Mouse (Mus musculus) kidney, postnatal 10 days (tissue): ENCODE measurements around the gene Cep131.

ENCODE experiments used
- DNase-seq: peaks from one replicate; pipeline ENCODE4 v3.0.0; 2021; ENCODE audit warnings: mixed read lengths

Cep131 gene

DNA sequence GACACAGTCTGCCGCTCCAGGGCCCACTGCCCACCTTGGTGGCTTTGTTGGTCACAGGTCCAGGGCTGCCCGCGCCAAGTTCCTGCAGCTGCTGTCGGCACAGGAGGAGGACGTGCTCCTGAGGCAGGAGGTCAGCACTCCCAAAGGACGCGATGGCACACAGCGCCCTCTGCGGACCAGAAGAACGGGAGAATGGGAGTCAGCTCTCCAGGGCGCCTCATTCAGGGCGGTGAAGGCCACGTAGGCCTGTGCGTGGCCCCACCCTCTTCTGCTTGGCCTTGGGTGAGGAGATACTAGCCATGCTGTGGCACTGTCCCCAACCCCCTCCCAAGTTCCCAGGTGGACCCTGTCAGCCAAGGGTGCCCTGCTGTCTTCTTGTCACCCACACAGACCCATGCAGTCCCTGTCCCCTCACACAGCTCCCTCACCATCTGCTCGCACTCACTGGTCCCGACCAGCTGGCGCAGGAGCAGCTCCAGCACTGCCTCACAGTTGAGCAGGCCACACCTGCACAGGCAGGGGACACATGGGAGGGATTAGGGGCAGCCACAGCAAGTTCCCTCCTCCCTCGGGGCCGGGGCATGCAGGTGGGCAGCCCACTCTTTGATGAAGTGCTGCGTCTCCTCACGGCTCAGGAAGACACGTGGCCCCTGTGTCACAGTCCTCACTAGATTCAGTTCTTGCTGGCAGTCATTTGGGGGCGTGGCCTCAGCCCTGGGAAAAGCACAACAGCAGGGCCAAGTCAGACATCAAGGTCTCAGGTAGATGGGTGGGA is 6.4 kb upstream of the Cep131 start:
- no peak for DNase-seq

DNA sequence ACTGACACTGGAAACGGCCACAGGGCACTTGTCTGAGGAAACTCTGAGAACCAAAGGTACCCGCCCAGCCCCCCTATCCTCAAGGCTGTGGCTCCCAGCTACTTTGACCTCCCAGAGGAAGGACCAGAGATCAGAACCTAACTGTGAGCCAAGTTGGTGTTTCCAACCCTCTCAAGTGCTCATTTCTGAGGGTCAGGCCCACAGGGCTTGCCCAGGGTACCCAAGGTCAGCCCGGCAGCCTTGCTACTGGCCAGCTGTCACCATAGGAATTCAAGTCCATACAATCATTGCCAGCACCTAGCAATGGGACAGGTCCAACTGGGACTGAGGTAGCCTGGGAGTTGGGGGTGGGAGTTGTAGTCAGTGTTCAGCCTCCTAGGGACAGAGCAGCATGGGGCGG is 4.0 kb upstream of the Cep131 start:
- DNase-seq: peak; percentile 8

DNA sequence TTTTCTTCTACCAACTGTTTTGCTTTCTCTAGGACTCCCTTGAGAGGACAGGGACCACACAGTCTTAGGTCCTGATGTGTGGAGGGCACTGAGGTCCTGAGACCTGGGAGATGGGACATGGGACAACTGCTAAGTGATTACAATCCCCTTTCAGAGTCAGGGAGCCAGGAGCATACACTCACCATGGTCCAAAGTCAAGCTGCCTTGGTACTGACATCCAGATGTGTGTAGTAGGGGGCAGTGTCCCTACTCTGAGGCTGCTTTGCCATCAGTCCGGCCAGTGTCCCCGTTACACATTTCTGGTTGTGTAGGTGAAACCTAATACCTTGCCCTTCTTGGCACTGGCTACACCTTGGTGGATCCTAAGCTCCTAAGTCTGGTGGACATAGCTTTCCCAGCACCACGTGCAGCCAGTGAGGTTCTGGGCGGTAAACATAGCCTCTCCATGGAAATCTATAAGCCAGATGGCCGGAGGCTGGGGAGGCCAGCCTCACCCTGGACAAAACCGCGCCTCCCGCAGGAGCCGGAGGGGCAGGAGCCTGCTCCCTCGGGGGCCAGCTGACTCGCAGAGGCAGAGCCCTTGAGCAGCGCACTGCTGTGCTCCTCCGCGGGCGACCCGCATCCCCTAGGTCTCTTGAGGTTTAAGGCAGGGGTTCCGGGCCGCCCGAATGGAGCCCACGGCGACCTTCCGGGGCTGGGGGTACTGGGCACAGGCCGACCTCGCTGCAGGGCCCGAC is 568 bp downstream of the Cep131 start:
- DNase-seq: peak; percentile 64

GRCm38 (mm10) chr11:120080282-120080681 is 6.3 kb downstream of the Cep131 start:
- peak; percentile 47 for DNase-seq

- no peak for DNase-seq
Measured at GRCm38 (mm10) chr11:120076191-120076590, 10.4 kb downstream of the Cep131 start.

GRCm38 (mm10) chr11:120072986-120073647 is 13.5 kb downstream of the Cep131 start:
- no peak for DNase-seq

DNA sequence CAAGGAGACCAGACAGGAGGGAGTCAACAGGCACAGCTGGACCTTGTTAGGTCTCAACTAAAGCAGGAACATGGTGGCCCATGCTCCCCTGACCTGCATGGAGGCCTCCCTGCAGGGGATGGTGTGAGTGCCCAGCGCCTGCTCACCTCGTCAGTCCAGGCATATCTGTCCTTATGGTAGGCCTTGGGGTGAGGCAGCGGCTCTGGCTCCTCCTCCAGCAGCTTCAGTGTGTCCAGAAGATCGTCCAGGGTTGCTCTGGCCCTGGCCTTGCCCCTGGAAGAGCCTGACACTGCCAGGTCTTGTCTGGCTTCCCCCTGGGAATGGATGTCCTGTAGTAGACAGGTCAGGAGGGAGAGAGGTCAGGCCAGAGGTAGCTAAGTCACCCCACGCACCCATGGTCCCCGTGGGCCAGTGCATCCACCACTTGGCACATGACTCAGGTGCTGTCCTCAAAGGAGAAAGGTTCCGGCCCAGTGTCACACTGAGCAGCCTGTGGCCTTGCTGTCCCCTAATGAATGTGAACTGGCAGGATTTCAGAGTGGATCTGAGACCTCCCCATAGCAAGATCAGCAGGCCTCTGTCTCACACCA is 14.8 kb downstream of the Cep131 start:
- no peak for DNase-seq

DNA sequence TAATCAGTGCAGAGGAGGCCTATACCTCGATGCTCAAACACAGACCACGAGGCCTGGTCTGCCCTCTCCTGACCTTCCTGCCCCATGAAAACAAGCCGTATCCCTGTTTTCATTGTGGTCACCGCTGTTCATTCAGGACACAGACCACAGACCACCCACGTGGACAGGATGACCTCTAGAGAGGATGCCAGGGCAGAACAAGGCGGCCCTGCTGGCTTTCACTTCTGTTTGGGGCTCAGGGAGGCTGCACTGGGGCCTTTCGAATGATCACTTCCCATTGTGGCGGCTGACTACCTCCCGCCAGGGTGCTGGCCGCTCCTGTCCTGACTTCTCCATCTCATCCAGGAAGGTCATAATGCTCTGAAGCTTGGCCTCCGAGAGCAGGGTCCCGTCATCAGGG is 15.6 kb downstream of the Cep131 start:
- no peak for DNase-seq

DNA sequence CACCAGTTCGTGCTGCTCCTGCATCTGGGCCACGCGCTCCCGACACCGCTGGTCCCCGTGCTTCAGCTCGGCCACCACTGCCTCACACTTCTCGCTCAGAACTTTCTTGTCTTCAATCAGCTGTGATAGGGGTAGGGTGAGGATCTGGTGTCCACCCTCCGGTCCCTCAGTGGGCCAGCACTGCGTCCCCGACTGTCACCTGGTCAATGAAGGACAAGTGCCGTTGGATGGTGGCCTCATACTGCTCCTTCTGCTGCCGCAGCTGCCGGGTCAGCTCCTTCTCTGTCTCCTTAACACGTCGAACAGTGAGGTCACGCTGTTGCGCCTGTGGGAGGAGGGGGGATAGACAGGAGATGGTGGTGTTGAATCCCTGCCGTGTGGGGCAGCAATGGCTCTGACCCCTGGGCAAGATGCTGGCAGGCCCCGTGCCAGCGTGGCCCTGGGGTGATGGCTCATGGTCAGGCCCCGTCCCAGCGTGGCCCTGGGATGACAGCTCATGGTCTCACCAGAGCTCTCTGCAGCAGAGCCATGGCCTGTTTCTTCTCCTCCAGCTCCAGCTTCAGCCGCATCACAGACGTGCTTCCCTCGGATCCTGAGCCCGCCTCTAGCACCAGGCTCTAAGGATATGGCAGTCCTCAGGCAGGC is 16.2 kb downstream of the Cep131 start:
- no peak for DNase-seq

- DNase-seq: no peak
Measured at GRCm38 (mm10) chr11:120069261-120069660, 17.4 kb downstream of the Cep131 start.

DNA sequence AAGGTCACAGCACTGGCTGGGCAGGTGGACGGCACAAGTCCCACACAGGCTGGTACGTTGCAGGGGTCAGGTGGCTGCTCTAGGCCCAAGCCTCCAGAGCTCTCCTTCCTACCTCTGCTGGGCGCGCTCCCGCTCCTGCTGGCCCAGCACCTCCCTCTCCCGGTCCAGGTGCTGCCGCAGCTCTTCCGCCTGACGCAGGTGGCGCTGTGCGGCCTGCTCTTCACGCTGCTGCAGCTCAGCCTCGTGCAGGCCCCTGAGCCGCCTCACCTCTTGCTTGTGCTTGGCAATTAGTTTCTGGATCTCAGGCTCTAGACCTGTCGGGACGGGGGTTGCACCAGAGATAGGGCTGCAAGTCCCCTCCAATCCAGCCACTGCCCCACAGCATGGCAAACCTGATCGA is 18.8 kb downstream of the Cep131 start:
- DNase-seq: no peak

DNA sequence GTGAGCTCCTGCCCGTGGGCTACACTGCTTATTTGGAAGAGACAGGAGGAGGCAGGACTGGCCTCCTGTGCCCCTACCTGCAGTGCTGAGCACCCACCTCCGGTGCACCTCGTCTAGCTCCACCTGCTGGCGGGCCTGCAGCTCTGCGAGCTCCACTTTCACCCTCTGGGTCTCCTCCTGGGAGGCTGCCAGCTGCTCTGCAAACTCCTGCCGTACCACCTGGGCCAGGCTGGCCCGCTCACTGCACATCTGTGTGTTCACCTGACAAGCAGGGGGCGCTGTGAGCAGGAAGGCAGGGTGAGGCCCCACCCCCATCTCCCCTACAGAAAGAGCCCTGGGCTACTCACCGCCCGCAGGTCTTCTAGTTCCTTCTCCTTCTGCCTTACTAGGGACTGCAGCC is 21.3 kb downstream of the Cep131 start:
- DNase-seq: peak; percentile 85

DNA sequence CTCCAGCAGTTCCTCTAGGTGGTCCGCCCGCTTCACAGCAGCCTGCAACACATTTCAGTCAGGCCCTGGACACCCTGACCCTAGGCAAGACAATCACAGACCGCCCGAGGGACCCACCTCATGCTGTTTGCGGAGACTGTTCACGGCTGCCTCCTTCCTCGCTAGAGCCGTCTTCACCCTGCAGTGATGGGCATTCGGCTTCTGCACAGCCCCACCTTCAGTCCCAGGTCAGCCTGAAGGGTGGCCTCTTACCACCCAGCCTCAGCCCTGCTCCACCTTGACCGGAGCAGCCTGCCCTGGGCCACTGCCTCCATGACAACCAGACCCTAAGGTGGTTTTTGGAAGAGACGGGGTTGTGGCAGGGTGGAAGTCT is 22.0 kb downstream of the Cep131 start:
- DNase-seq: no peak

DNA sequence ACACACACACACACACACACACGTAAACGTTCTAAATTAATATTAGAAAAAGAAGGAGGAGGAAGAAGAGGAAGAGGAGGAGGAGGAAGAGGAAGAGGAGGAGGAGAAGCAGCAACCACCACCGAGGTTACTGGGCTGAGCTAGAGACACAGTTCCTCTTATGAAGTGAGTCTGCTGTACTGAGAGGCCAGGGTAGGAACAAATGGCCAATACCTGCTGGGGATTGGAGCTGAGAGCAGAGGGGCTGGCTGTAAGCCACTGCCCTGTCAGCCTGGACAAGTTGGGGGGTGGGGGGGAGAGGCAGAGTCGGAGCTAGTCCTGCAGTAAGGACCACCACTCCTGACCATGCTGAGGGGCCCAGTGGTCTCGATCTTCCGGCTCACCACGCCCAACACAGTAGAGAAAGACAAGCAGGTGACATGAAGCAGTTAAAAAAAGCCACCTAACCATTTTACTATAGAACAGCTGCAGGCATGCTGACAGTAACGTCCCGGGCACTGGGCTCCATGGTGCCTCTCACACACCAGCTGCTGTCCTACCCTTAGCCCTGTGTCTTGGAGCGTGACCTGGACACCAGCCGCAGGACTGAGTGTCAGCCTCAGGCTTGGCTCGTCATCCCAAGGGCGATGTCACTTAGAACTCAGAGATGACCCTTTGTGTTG is 22.5 kb downstream of the Cep131 start:
- no peak for DNase-seq

GRCm38 (mm10) chr11:120063326-120063725 is 23.3 kb downstream of the Cep131 start:
- no peak for DNase-seq

DNA sequence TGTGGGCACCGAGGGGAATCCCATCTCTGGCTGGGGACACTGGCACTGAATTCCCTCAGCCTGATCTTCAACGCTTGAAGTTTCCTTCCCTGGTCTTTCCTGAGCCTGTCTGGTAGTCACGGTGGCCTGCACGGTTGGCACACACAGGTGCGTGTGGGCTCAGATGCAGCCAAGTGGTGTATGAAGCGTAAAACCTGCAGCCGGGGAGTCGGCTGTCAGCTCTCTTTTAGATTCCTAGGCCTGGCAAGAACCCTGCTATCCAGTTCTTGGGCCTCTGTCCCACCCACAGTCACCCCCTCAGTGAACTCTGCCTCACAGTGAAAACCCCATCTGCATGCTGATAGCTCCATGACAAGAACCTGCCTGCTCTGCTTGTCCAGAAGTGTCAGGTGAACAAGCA is 26.0 kb downstream of the Cep131 start:
- DNase-seq: no peak

GRCm38 (mm10) chr11:120055953-120056732 is 30.5 kb downstream of the Cep131 start:
- no peak for DNase-seq

DNA sequence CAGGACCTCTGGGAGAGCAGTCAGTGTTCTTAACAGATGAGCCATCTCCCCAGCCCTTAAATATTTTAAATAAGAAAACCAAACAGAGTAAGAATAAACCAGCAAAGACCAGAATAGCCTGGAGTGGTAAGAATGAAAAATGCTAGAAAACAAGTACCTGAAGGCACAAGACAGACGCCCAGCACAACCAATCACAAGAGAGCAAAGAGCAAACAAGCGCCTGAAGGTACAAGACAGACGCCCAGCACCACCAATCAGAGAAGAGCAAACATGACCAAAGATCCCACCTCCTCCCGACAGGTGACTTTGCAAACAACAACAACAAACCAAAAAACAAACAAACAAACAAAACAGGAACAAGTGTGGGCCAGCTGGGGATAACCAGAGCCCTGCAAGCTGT is 32.8 kb downstream of the Cep131 start:
- DNase-seq: no peak

- peak; percentile 67 for DNase-seq
Measured at GRCm38 (mm10) chr11:120052274-120052673, 34.4 kb downstream of the Cep131 start.

- DNase-seq: no peak
Measured at GRCm38 (mm10) chr11:120051124-120051811, 35.4 kb downstream of the Cep131 start.

- no peak for DNase-seq
Measured at GRCm38 (mm10) chr11:120049067-120049466, 37.6 kb downstream of the Cep131 start.
